Mouse (Mus musculus): ENCODE results near the gene Akap1.
A peak's percentile ranks its signal among the peaks of the same experiment; 100 is the strongest.

Gene Akap1

GRCm38 (mm10) chr11:88842315-88842975, 21.9 kb downstream of the Akap1 start:
- no peak for DNase-seq (ENCODE audit: low spot score in 2 of 2)

GRCm38 (mm10) chr11:88841406-88841805, 23.0 kb downstream of the Akap1 start:
- DNase-seq (ENCODE audit: low spot score in 2 of 2): no peak

GRCm38 (mm10) chr11:88840724-88841350, 23.5 kb downstream of the Akap1 start:
- no peak for DNase-seq (ENCODE audit: low spot score in 2 of 2)

- DNase-seq (ENCODE audit: low spot score in 2 of 2): no peak
Measured at GRCm38 (mm10) chr11:88840292-88840691, 24.1 kb downstream of the Akap1 start.

- DNase-seq (ENCODE audit: low spot score in 2 of 2): no peak
Measured at GRCm38 (mm10) chr11:88839379-88839778, 25.0 kb downstream of the Akap1 start.

- DNase-seq (ENCODE audit: low spot score in 2 of 2): no peak
Measured at GRCm38 (mm10) chr11:88838630-88839029, 25.8 kb downstream of the Akap1 start.

GRCm38 (mm10) chr11:88834606-88835005, 29.8 kb downstream of the Akap1 start:
- DNase-seq (ENCODE audit: low spot score in 2 of 2): no peak

GRCm38 (mm10) chr11:88834134-88834533, 30.3 kb downstream of the Akap1 start:
- no peak for DNase-seq (ENCODE audit: low spot score in 2 of 2)

- no peak for DNase-seq (ENCODE audit: low spot score in 2 of 2)
Measured at GRCm38 (mm10) chr11:88833099-88833498, 31.3 kb downstream of the Akap1 start.

- no peak for DNase-seq (ENCODE audit: low spot score in 2 of 2)
Measured at GRCm38 (mm10) chr11:88830257-88830804, 34.1 kb downstream of the Akap1 start.

- no peak for DNase-seq (ENCODE audit: low spot score in 2 of 2)
Measured at GRCm38 (mm10) chr11:88828528-88828927, 35.9 kb downstream of the Akap1 start.

- DNase-seq (ENCODE audit: low spot score in 2 of 2): no peak
Measured at GRCm38 (mm10) chr11:88825909-88826308, 38.5 kb downstream of the Akap1 start.

- DNase-seq (ENCODE audit: low spot score in 2 of 2): peak; percentile 54 to 63
Measured at GRCm38 (mm10) chr11:88822991-88823390, 41.4 kb downstream of the Akap1 start.

GRCm38 (mm10) chr11:88822526-88822925, 41.9 kb downstream of the Akap1 start:
- DNase-seq (ENCODE audit: low spot score in 2 of 2): no peak

- DNase-seq (ENCODE audit: low spot score in 2 of 2): no peak
Measured at GRCm38 (mm10) chr11:88820742-88821576, 43.4 kb downstream of the Akap1 start.

- DNase-seq (ENCODE audit: low spot score in 2 of 2): no peak
Measured at GRCm38 (mm10) chr11:88820253-88820652, 44.1 kb downstream of the Akap1 start.

GRCm38 (mm10) chr11:88817061-88817460, 47.3 kb downstream of the Akap1 start:
- DNase-seq (ENCODE audit: low spot score in 2 of 2): no peak

GRCm38 (mm10) chr11:88803231-88804010, 61.0 kb downstream of the Akap1 start:
- DNase-seq (ENCODE audit: low spot score in 2 of 2): no peak

GRCm38 (mm10) chr11:88796207-88796606, 68.2 kb downstream of the Akap1 start:
- no peak for DNase-seq (ENCODE audit: low spot score in 2 of 2)

- no peak for DNase-seq (ENCODE audit: low spot score in 2 of 2)
Measured at GRCm38 (mm10) chr11:88789893-88790292, 74.5 kb downstream of the Akap1 start.

- DNase-seq (ENCODE audit: low spot score in 2 of 2): no peak
Measured at GRCm38 (mm10) chr11:88786816-88787215, 77.6 kb downstream of the Akap1 start.

GRCm38 (mm10) chr11:88783525-88783924, 80.9 kb downstream of the Akap1 start:
- DNase-seq (ENCODE audit: low spot score in 2 of 2): no peak
